Mouse (Mus musculus): ENCODE data around the gene Tgfb1. TPM values are rescaled to one million over a fixed set of nuclear protein-coding genes. Genes with fewer than 3 reads are reported as not detected.

Gene Tgfb1
- total RNA-seq, 2 experiments from 2014 or later, result 7.0 to 8.6 TPM

DNA sequence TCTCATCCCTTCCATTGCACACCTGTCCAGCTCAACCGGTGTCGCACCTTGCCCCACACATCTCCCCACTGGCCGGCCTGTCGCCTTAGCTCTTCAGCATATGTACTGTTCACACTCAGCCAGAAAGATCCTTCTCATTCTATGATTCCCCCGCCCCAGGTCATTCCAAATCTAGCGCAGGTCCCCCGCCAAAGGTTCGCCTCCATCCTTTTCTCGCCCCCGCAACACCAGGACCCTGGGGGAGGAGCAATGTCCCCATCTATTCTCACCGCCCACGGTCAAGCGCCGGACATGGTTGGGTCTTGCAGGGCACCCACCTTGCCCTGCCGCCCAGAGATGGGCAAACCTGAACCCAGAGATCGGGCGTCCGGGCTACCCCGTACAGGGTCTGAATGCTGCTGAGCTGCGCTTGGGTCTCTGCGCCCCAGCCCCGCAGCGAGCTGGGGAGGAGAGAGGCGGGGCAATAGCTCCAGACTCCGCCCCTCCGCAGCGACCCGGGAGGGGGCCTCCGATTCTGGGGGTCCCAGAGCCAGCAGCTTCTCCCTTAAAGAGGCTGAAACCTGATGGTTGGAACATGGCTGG lies 12.0 kb upstream of the Tgfb1 start, which contains the start of gene Tmem91:
Tmem91 (minus strand) TSS at position 448 of the 582 bp plus-strand sequence.
- no peak for DNase-seq (ENCODE audit: extremely low spot score in 1 of 2, low spot score in 1 of 2)

DNA sequence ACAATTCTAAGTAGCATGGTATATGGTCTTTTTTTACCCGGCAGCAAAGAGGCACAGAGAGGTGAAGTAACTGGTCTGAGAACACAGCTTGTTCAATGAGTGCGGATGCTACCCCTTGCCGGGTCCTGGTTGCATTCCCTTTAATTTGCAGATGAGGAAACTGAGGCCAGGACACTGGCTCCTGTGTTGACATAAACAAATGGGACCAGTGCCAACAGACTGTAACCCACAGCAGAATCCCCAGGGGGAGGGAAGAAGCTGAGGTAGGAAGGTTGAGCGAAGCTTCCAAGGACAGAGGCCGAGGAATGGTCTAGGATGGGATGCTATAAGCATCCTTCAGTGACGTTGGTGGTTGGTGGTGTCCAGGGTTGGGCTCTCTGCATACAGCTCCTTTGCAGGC lies 11.4 kb upstream of the Tgfb1 start:
- no peak for DNase-seq (ENCODE audit: extremely low spot score in 1 of 2, low spot score in 1 of 2)

DNA sequence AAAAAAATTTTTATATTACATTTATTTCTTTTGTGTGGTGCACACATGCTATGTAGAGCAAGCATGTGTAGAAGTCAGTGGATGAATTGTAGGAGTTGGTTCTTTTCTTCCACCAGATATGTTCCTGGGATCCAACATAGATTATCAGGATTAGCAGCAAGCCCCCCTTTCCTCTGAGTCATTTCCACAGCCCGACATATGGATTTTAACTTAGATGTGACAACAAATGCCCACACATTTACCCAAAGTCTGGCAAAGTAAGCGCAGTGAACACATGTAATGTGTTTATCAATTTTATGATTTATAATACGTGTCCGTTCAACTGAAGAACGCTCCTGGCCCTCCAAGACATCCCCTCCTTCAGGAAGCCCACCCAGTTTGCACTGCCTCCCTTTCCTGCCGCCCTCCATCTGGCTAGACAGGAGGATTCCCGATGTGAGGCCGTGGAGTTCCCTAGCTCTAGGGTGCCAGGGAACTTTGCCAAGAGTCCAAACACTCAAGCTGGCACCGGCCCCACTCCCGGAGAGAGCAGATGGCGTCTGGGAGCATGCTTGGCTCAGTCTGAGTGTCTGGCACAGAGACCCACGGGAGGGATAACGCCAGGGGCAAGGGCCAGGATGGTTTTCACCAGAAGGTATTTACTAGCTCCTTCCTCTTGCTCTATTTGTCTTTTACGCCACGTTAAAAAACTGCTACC lies 10.6 kb upstream of the Tgfb1 start:
- peak; percentile 85 to 89 for DNase-seq (ENCODE audit: extremely low spot score in 1 of 2, low spot score in 1 of 2)

DNA sequence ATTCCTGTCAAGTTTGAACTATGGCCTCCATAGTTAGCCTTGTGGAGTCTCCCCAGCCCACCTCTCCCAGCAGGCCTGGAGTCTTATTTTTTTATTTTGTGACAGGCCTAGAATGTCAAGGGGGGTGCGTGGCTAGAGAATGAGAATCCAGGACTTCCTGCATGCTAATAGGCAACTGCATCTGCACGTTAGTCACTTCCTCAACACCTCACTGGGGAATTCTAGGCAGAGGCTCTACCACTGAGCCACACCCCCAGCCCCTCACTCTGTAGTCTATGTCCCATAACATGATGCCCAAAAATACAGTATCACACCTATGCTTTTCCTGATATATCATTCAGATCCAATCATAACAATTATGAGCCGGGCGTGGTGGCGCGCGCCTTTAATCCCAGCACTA lies 9.8 kb upstream of the Tgfb1 start:
- no peak for DNase-seq (ENCODE audit: extremely low spot score in 1 of 2, low spot score in 1 of 2)

DNA sequence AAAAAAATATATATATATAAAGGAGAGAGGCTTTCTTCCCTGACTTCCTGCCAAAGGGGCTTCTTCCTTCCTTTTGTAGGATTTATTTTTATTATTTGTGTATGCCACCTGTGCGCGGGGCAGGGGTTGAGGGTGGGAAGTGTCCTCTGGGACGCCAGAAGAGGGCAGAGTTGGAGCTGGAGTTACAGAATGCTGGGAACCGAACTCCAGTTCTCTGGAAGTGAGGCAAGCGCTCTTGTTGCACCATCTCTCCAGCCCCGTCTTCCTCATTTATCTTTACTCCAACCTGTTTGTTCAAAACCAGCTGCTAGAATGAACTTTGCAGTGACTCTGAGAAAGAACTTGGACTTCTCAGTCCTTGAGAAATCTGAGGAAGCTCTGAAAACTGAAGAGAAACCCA lies 6.8 kb upstream of the Tgfb1 start:
- no peak for DNase-seq (ENCODE audit: extremely low spot score in 1 of 2, low spot score in 1 of 2)

DNA sequence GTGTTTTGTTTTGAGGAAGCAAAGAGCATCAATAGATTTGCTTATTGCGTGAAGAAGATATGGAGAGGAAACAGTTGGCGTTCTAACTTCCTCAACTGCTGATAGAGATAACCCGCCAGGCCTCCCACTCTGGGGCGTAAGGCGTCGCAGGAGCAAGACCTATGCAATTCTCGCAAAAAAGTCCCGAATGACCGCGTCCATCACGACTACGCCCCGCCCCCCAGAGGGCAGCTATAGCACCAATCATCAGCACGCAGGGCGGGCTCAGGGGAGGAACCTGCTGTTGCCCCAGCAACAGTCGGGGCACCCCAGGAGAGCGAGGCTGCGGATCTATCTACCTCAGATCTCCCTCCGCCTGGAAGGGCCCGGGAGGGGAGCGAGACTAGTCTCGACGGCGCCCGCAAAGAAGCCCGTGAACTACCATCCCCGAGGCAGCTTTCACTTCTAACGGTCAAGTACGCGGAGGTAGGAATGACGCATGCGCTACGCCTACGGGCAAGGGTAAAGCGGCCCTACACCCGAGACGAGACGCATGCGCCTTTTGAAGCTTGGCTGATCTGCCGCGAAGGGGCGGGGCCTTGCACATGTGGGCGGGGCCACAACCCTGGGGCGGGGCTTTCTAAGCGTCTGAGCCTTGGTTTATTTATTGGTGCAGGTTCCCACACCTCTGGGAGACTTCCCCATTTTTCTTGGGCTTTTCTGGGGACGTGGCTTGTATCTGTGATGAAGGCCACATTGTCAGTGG lies 6.1 kb upstream of the Tgfb1 start, which contains the start of gene B9d2:
B9d2 (plus strand) TSS at position 267 of the 745 bp plus-strand sequence.
- peak; percentile 89 to 96 for DNase-seq (ENCODE audit: extremely low spot score in 1 of 2, low spot score in 1 of 2)

DNA sequence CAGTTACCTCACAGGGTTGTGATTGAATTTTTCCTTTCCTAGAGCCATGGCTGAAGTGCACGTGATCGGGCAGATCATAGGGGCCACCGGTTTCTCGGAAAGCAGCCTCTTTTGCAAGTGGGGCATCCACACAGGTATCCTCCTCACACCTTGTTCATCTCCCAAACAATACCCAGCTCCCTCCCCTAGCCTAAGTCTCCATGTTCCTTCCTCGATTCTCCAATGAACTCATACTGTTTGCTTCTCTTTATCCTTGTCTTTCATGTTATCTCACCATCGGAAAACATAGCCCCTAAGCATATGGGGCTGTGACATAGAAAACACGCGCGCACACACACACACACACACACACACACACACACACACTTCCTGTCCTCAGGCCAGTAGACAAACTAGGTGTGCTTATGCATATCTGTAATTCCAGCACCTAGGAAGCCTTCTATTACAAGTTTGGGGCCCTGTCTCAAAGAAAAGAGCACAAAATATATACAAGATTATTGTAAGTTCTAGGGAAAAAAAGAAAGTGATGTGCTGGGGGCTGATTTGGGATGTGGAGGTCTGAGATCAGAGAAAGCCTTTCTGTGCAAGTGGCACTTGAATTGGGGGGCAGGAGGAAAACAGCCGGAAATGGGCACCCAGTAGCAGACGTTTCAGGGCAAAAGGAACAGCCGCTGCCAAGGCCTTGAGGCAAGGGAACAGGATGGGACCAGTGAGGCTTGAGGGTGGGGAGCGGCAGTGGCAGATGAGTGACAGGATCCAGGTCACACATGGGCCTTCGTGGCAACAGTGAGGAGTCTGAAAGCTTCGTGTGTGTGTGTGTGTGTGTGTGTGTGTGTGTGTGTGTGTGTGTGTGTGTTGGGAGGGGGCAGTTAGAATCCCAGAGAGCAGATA lies 5.2 kb upstream of the Tgfb1 start:
- DNase-seq (ENCODE audit: extremely low spot score in 1 of 2, low spot score in 1 of 2), result no peak

DNA sequence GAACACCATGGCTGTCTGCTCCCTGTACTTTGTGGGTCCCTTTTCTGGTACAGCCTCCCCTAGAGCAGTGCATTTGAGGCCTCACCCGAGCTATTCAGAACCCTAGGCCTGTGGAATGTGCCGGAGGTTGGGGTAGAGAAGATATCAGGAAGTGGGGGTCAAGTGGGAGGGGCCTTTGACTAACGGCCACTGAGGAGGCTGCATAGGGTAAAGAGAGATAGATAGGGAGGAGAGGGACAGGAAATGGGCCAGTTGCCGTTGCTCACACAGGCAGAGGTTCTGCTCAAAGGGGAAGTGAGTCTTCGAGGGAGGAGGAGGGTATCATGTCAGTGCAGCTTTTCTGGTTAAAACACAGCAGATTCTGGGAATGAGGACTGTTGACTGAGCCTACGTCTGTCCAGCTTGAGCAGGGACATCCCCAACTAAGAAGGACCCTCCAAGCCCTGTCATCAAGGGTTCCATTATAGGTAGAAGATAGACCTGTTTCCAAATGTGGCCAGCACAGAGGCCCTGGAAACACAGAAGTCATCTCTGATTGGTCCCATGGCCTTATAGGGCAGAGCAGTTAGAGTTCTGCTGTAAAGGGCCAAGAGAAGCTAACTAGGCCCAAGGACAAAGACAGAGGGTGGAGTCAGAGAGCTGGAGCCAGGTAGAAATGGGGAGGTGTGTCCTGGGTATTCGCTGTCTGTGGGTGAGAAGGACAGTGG lies 3.2 kb upstream of the Tgfb1 start:
- no peak for DNase-seq (ENCODE audit: extremely low spot score in 1 of 2, low spot score in 1 of 2)

DNA sequence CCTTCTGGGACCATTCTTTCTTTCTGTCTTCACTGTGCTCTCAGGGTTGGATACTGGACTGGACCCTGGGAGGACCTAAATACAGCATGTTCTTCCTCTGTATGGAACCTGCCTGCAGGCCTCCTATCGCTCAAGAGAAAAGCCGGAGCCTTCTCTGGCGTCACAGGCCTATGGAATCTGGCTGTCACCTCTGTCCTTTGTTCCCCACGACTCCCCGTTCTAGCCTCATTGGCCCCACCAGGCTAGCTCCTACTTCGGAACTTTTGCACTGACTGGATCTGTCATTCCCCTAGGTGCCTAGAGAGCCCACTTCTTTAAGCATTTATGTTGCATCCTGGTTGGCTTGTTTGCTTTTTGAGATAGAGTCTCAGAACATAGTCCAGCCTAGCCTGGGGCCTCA lies 2.1 kb upstream of the Tgfb1 start:
- no peak for DNase-seq (ENCODE audit: extremely low spot score in 1 of 2, low spot score in 1 of 2)

DNA sequence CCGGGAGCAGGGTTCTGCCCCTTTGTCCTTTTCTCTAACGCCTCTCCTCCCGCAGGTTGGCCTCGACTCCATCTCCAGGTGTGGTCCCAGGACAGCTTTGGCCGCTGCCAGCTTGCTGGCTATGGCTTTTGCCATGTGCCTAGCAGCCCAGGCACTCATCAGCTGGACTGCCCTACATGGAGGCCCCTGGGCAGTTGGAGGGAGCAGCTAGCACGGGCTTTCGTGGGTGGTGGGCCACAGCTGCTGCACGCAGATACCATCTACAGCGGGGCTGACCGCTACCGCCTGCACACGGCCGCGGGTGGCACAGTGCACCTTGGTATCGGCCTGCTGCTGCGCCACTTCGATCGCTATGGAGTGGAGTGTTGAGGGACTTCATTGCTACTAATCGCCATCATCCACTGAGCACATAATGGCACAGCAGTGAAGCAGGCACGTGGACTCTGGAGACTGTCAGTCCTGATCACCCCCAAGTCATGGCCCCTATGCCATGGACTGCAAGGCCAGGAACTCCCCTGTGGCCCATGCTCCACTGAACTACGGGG lies 804 bp upstream of the Tgfb1 start:
- DNase-seq (ENCODE audit: extremely low spot score in 1 of 2, low spot score in 1 of 2), result no peak

DNA sequence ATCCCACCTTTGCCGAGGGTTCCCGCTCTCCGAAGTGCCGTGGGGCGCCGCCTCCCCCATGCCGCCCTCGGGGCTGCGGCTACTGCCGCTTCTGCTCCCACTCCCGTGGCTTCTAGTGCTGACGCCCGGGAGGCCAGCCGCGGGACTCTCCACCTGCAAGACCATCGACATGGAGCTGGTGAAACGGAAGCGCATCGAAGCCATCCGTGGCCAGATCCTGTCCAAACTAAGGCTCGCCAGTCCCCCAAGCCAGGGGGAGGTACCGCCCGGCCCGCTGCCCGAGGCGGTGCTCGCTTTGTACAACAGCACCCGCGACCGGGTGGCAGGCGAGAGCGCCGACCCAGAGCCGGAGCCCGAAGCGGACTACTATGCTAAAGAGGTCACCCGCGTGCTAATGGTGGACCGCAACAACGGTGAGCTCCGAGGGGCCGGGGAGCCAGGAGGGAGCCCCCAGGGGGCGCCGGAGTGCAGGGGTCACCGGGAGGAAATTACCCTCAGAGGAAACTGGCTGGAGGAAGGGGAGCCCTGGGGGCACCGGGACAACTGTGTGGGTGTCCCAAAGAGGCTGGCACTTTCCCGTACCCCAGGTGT lies 1.1 kb downstream of the Tgfb1 start:
- DNase-seq (ENCODE audit: extremely low spot score in 1 of 2, low spot score in 1 of 2), result no peak

DNA sequence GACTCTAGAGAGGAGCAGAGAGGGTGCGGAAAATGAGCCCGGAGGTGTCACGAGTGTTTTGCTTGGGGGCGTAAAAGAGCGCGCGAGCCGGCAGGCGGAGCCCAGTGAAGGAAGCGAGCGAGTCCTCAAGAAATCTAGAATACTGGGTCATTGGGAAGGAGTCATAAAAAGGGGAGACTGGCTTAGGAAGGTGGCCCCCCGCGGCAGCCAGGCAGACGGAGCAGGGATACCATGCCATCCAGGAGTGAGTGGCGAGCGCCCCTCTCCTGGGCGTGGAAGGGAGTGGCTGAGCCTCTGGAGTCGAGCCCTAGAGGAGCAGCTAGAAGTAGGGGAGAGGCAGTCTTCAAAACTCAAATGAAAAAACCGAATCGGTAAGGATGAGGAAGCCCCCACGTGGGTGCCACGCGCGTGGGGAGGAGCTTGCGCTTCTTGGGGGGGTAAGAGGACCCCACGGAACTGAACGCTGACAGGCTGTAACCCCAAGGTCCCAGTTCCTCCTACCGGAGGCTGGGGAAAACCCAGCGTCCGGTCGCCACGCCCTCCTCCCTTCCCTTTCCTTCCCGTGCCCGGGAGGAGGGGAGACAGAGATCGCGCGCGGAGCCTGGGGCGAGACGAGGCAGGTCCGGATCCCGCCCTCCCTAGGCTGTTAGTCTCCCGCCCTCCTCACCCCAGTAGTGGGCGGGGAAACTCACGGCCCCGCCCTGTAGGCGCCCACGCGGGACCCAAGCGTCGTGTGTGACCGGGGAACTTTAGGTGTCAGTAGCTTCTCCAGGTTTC lies 2.2 kb downstream of the Tgfb1 start:
- no peak for DNase-seq (ENCODE audit: extremely low spot score in 1 of 2, low spot score in 1 of 2)

DNA sequence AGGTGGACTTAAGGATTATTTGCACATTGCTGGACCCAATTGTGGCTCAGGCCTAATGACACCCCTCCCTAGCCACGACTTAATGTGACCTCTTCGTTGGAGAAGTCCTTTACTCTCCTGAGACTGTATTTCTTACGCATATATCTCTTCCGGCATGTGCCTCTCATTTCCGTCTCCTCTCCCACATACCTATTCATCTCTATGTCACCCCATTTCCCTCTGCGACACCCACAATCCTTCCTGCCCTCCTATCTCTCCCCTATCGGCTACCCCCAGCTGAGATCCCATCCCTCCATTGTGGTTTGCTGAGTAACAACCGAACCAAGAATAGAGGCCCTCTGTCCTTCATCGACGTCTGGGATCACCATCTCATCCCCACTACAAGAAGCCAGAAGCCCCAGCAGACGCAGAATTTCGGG lies 2.8 kb downstream of the Tgfb1 start:
- DNase-seq (ENCODE audit: extremely low spot score in 1 of 2, low spot score in 1 of 2), result no peak

DNA sequence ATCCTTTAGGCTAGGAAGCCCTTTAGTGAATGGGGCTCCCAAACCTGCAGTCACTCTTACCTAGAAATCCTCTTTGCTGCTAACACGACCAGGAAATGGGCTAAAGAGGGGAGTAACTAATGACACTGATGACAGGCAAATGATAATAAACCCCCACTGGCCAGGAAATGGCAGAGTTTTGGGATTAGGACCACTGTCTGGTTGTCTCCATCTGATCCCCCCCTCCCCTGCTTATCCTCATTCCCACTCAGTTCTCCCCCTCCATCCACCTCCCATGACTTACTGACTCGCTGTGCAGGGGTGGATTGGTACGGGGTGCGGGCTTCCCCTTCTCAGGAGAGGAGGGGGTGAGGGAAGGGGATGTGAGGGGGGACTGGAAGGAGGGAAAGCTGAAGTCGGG lies 3.2 kb downstream of the Tgfb1 start:
- DNase-seq (ENCODE audit: extremely low spot score in 1 of 2, low spot score in 1 of 2), result no peak

DNA sequence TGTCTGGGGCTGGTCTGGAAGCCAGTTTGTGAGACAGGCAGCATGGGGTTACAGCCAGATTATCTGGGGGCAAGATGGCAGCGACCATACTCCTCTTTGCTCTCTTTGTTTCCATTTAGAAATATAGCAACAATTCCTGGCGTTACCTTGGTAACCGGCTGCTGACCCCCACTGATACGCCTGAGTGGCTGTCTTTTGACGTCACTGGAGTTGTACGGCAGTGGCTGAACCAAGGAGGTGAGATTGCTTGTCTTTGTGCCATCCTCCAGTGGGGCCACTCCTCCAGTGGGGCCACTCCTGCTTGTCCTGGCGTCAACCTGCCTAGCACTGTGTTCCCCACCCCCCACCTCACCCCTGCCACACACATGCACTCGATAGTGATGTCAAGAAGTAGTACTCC lies 7.3 kb downstream of the Tgfb1 start:
- DNase-seq (ENCODE audit: extremely low spot score in 1 of 2, low spot score in 1 of 2), result no peak

DNA sequence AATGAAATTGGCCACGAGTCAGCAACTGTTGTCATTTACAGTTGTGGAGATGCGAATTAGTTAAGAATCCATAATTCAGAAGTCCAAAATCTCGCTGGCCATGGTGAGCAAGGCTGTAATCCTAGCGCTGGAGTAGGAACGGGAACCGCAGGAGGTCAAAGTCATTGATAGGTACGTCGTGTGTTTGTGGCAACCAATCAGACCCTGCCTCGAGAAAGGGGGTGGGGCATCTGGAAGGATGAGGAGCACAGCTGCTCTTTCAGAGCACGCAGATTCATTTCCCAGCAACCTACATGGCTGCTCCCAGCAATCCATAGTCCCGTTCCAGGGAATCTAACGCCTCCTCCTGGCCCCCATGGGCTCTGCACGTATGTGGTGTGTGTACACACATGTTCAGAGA lies 13.0 kb downstream of the Tgfb1 start:
- no peak for DNase-seq (ENCODE audit: extremely low spot score in 1 of 2, low spot score in 1 of 2)

DNA sequence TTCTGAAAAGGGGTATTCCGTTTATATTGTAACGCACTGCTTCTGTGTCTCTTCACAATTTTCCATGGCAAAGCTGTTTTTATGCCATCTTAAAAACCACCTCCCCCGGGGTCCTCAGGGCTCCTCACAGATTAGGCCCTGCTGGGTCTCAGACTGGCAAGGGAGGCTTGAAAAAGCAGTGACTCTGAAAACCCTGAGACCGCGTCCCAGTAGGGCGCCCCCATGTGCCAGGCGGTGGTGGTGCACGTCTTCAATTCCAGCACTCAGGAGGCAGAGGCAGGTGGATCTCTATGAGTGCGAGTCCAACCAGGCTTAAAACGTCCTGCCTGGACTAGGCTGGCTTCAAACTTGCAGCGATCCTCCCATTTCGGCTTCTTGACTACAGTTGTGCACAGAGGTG lies 13.9 kb downstream of the Tgfb1 start:
- DNase-seq (ENCODE audit: extremely low spot score in 1 of 2, low spot score in 1 of 2), result no peak

DNA sequence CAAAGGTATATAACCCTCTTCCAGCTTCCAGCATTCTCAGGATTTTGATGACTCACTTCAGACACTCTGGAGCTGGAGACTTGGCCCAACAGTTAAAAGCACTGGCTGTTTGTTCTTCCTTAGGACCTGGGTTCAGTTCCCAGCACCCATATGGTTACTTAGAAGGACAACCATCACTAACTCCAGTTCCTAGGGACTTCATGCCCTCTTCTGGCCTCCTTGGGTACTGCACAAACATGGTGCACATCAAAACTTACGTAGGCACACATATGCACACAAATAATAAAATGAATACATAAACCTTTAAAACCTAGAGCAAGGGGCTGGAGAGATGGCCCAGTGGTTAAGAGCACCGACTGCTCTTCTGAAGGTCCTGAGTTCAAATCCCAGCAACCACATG lies 15.5 kb downstream of the Tgfb1 start:
- no peak for DNase-seq (ENCODE audit: extremely low spot score in 1 of 2, low spot score in 1 of 2)
